Mouse (Mus musculus) neural tube, embryonic 15.5 days (tissue): ENCODE results near the gene Znhit1. TPM values are rescaled to one million over a fixed set of nuclear protein-coding genes. Genes with fewer than 3 reads are reported as not detected.

Experiments
- ATAC-seq: fragments of 200-750 bp; cut with Nextera tagmentation; 2 replicates; pipeline ENCODE4 v1.8.0; 2017; ENCODE audit warnings: mild to moderate bottlenecking, moderate TSS enrichment, moderate library complexity; ENCODE audit not compliant: low FRiP score
- H3K27ac ChIP-seq: fragments of 300-500 bp; sonication (generic); replicated peaks from 2 replicates; pipeline ENCODE4 v1.5.1; 2015; ENCODE audit warnings: mild to moderate bottlenecking, inconsistent platforms
- H3K27me3 ChIP-seq: fragments of 300-500 bp; sonication (generic); replicated peaks from 2 replicates; pipeline ENCODE4 v1.6.1; 2015; ENCODE audit warnings: inconsistent platforms
- H3K36me3 ChIP-seq: fragments of 300-500 bp; sonication (generic); 2 replicates; pipeline ENCODE4 v1.6.1; 2015; ENCODE audit warnings: inconsistent platforms
- H3K4me1 ChIP-seq: fragments of 300-500 bp; sonication (generic); 2 replicates; pipeline ENCODE4 v1.6.1; 2015; ENCODE audit warnings: inconsistent platforms
- H3K4me2 ChIP-seq: fragments of 300-500 bp; sonication (generic); 2 replicates; pipeline ENCODE4 v1.6.1; 2015; ENCODE audit warnings: inconsistent platforms, mild to moderate bottlenecking, moderate library complexity
- H3K4me3 ChIP-seq: fragments of 300-500 bp; sonication (generic); replicated peaks from 2 replicates; pipeline ENCODE4 v1.5.1; 2015; ENCODE audit warnings: mild to moderate bottlenecking, inconsistent platforms
- H3K9ac ChIP-seq: fragments of 300-500 bp; sonication (generic); replicated peaks from 2 replicates; pipeline ENCODE4 v1.6.1; 2015; ENCODE audit warnings: mild to moderate bottlenecking, inconsistent platforms
- H3K9me3 ChIP-seq: fragments of 300-500 bp; sonication (generic); replicated peaks from 2 replicates; pipeline ENCODE4 v1.6.1; 2016; ENCODE audit warnings: inconsistent platforms
- WGBS: fragments of 180-500 bp; shearing (Covaris S2); methylation state at CpG from one replicate; pipeline ENCODE4 v1.1.7; 2015; ENCODE audit warnings: mixed read lengths; 5-methylcytosine and 5-hydroxymethylcytosine counted together
- polyA plus RNA-seq: library from polyadenylated mRNA; unstranded; fragments of >200 nt; fragmentation: Nextera tagmentation; extraction: Ambion mirVana; gene quantifications from 2 replicates; pipeline ENCODE4 v1.2.1, GENCODE M21; 2015

Znhit1 gene
- polyA plus RNA-seq, 1 experiment from 2014 or later: 137 TPM

DNA sequence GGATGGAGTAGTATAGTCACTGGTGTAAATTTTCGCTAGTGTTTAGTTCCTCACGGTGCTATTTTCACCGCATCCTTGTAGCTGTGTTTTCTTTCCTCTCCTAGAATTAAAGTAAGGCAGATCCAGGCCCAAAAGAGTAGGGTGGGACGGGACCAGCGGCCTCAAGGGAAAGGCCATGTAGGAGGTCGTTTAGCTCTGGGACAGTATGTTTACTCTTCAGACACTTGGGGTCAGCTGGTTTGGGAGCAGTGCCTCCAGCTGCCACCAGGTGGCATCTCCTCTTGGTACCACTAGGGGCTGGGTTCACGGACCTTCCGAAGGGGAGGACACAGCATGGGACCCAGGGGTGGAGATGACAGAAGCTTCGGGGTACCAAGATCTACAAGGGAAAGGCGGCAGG, 25.3 kb downstream of the Znhit1 start:
- H3K4me3 ChIP-seq: peak overlapping the region; percentile 73
- peak overlapping the region; percentile 95 for H3K27ac ChIP-seq
- WGBS: under 1% methylated on average over 10 of the region's 10 CpGs
- H3K4me2 ChIP-seq: peak overlapping the region; percentile 82
- peaks cover 37% of the 10 kb centered on the region for H3K36me3 ChIP-seq
- H3K27me3 ChIP-seq: no peaks in the 10 kb centered on the region
- peak overlapping the region; percentile 87 for H3K9ac ChIP-seq
- H3K4me1 ChIP-seq: peaks cover 42% of the 10 kb centered on the region
- H3K9me3 ChIP-seq: no peaks in the 10 kb centered on the region
- ATAC-seq: peak; percentile 72

DNA sequence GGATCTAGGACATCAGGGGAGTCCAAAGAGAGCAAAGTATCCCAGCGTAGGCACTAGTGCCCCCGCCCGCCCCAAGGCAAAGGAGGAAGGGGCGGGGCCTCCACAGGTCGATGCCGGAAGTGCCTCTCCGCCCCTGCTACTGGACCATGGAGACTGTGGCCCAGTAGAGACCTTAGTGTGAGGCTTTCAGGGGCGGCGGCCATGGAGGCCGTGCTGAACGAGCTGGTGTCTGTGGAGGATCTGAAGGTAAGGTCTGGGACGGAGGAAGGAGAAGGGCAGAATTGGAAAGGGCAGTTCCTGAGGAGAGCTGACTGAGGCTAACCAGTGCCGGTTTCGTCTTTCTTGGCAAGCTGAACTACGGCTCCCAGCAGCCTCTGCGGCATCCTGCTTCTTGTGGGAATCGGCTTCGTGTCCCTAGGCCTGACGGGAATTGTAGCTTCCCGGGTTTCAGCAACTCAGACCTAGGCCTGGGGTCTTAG, 25.8 kb downstream of the Znhit1 start:
- H3K36me3 ChIP-seq: peaks cover 41% of the 10 kb centered on the region
- peak overlapping the region; percentile 73 for H3K4me3 ChIP-seq
- H3K9me3 ChIP-seq: no peaks in the 10 kb centered on the region
- peak; percentile 94 for ATAC-seq
- H3K4me1 ChIP-seq: peaks cover 45% of the 10 kb centered on the region
- H3K4me2 ChIP-seq: peak overlapping the region; percentile 82
- WGBS: under 1% methylated on average over 20 of the region's 20 CpGs
- H3K9ac ChIP-seq: peak overlapping the region; percentile 87
- H3K27me3 ChIP-seq: no peaks in the 10 kb centered on the region
- peak overlapping the region; percentile 95 for H3K27ac ChIP-seq

GRCm38 (mm10) chr5:136961334-136961982, 26.4 kb downstream of the Znhit1 start:
- H3K27ac ChIP-seq: peak overlapping the region; percentile 95
- H3K9me3 ChIP-seq: no peaks in the 10 kb centered on the region
- H3K4me2 ChIP-seq: peak overlapping the region; percentile 82
- H3K27me3 ChIP-seq: no peaks in the 10 kb centered on the region
- H3K36me3 ChIP-seq: peaks cover 45% of the 10 kb centered on the region
- 26% methylated on average over 5 of the region's 5 CpGs for WGBS
- peak overlapping the region; percentile 87 for H3K9ac ChIP-seq
- H3K4me3 ChIP-seq: peak overlapping the region; percentile 73
- peak; percentile 51 for ATAC-seq
- H3K4me1 ChIP-seq: peaks cover 41% of the 10 kb centered on the region

DNA sequence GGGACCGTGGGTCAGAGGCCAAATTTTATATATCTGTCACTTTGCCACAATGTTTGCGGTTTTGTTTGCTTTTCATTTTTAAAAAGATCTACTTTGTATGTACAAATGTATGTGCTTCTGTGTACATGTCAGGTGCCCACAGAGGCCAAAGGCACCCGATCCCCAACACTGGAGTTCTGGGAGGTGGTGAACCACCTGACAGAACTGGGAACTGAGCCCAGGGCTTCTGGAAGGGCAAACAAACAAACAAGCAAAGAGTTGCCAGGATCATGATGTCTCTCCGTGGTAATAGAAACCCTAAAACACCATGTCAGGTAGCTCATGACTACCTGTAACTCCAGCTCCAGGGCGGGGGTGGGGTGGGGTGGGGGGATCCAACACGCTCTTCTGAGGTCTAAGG, 27.8 kb downstream of the Znhit1 start:
- ATAC-seq: no peak
- no peaks in the 10 kb centered on the region for H3K27me3 ChIP-seq
- H3K9me3 ChIP-seq: no peaks in the 10 kb centered on the region
- H3K9ac ChIP-seq: no peak overlapping the region
- no peak overlapping the region for H3K27ac ChIP-seq
- peaks cover 32% of the 10 kb centered on the region for H3K36me3 ChIP-seq
- H3K4me2 ChIP-seq: no peak overlapping the region
- H3K4me3 ChIP-seq: no peak overlapping the region
- peaks cover 50% of the 10 kb centered on the region for H3K4me1 ChIP-seq
- WGBS: 92% methylated on average over 6 of the region's 6 CpGs

DNA sequence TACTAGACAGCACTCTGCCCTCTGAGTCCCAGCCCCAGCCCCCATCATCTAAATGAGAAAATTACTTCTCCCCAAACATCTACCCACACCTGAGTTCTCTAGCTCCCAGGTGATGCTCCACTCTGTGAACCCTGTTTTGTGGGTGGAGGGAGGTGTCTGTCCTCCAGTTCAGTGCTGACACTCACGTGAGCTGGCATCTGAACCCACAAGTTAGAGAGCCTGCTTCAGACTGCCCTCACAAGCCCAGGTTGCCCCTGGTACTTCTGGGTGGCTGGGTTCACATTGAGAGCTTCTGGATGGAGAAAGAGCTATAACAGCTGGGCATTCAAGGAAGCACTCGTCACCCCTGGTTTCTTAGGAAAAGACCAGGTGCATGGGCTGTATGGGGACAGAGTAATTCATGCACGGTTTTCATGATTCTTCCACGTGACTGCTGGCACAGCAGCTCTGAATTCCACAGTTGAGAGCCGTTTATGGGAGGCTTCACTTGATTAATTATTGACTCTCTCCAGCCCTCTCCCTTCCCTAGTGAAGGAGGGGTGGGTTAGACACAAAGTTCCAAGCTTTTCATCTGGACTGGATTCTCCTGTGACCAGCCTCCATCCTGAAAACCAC, 28.7 kb downstream of the Znhit1 start:
- no peak for ATAC-seq
- Histone ChIP-seq H3K36me3 (peaks cover 22% of the 10 kb centered on the region), H3K9ac (no peak overlapping the region)

GRCm38 (mm10) chr5:136957250-136957649, 30.6 kb downstream of the Znhit1 start:
- no peaks in the 10 kb centered on the region for H3K27me3 ChIP-seq
- WGBS: 93% methylated on average over 1 of the region's 1 CpGs
- no peak overlapping the region for H3K4me3 ChIP-seq
- no peak overlapping the region for H3K9ac ChIP-seq
- no peaks in the 10 kb centered on the region for H3K9me3 ChIP-seq
- no peak overlapping the region for H3K27ac ChIP-seq
- H3K4me2 ChIP-seq: no peak overlapping the region
- no peak for ATAC-seq
- peaks cover 11% of the 10 kb centered on the region; the same call in 1 of the 2 replicates for H3K36me3 ChIP-seq
- H3K4me1 ChIP-seq: peaks cover 50% of the 10 kb centered on the region

More for the DNA sequence above, 28.7 kb downstream of the Znhit1 start:
- Histone ChIP-seq H3K4me1 (peaks cover 60% of the 10 kb centered on the region), H3K4me2 (no peak overlapping the region), H3K27ac (no peak overlapping the region), H3K9me3 (no peaks in the 10 kb centered on the region), H3K4me3 (no peak overlapping the region), H3K27me3 (no peaks in the 10 kb centered on the region)
- 48% methylated on average over 5 of the region's 5 CpGs for WGBS

- Histone ChIP-seq H3K4me3 (no peak overlapping the region), H3K9me3 (no peaks in the 10 kb centered on the region), H3K27me3 (no peaks in the 10 kb centered on the region), H3K36me3 (peaks cover 11% of the 10 kb centered on the region; the same call in 1 of the 2 replicates), H3K9ac (no peak overlapping the region), H3K4me2 (no peak overlapping the region), H3K4me1 (peaks cover 38% of the 10 kb centered on the region), H3K27ac (no peak overlapping the region)
- ATAC-seq: no peak
- WGBS: 85% methylated on average over 4 of the region's 4 CpGs
Measured at GRCm38 (mm10) chr5:136955622-136956021, 32.2 kb downstream of the Znhit1 start.

GRCm38 (mm10) chr5:136953440-136953951, 34.3 kb downstream of the Znhit1 start:
- H3K27ac ChIP-seq: peak overlapping the region; percentile 79
- H3K4me2 ChIP-seq: peak overlapping the region; percentile 64
- H3K9me3 ChIP-seq: no peaks in the 10 kb centered on the region
- H3K4me1 ChIP-seq: peaks cover 28% of the 10 kb centered on the region
- peak overlapping the region; percentile 63 for H3K4me3 ChIP-seq
- ATAC-seq: peak; percentile 16; the same call in 1 of the 2 replicates
- peaks cover 11% of the 10 kb centered on the region; the same call in 1 of the 2 replicates for H3K36me3 ChIP-seq
- H3K27me3 ChIP-seq: no peaks in the 10 kb centered on the region
- peak overlapping the region; percentile 72 for H3K9ac ChIP-seq
- WGBS: 1% methylated on average over 12 of the region's 12 CpGs

DNA sequence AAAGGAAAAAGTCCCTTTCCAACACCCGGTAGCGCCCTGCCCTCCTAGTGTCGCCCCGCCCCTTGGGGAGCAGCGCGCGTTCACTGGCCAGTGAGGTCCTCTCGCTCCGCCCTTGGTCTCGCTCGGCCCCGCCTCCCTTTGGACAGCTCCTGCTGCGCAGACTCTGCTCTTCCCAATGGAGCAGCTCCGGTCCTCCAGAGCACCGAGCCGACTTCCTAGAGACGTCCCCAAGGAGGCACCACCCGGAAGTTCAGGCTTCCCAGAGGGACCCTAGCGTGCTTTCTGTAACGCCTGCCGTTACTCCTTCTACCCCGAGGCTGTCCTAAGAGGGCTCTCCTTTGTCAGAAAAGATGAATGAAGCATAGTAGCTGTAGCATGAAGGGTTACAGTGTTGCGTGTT, 34.8 kb downstream of the Znhit1 start, which contains the start of gene Fis1:
TSS of gene Fis1 (plus strand) at position 261 of the 400 bp plus-strand sequence.
- Histone ChIP-seq H3K9me3 (no peaks in the 10 kb centered on the region), H3K36me3 (peaks cover 11% of the 10 kb centered on the region; the same call in 1 of the 2 replicates), H3K4me2 (peak within 1 kb of the TSS; percentile 64), H3K27ac (peak within 1 kb of the TSS; percentile 79), H3K4me3 (peak within 1 kb of the TSS; percentile 63), H3K9ac (peak within 1 kb of the TSS; percentile 72), H3K27me3 (no peaks in the 10 kb centered on the region), H3K4me1 (peaks cover 26% of the 10 kb centered on the region)
- WGBS: under 1% methylated on average over 23 of the region's 23 CpGs
- peak; percentile 98 for ATAC-seq

DNA sequence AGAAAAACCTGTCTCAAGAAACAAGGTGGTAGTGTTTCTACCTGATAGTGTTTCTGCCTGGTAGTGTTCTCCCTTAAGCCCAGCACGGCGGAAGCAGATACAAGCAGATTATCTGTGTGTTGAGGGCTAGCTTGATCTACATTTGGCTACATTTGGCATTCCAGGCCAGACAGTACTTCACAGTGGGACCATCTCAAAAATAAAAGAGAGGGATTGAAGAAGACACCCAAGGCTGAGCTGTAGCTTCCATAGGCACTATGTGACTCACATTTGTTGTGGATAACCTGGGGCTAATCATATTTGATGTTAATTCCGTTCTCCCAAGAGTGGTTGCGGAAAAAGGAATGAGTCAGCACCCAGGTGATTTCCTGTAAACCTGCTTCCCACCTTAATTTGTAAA, 35.7 kb downstream of the Znhit1 start:
- Histone ChIP-seq H3K9me3 (no peaks in the 10 kb centered on the region), H3K27me3 (no peaks in the 10 kb centered on the region), H3K9ac (no peak overlapping the region), H3K27ac (no peak overlapping the region), H3K4me2 (peak overlapping the region; percentile 64), H3K4me1 (peaks cover 24% of the 10 kb centered on the region), H3K4me3 (no peak overlapping the region), H3K36me3 (peaks cover 8% of the 10 kb centered on the region; the same call in 1 of the 2 replicates)
- ATAC-seq: no peak
- 90% methylated on average over 4 of the region's 4 CpGs for WGBS

DNA sequence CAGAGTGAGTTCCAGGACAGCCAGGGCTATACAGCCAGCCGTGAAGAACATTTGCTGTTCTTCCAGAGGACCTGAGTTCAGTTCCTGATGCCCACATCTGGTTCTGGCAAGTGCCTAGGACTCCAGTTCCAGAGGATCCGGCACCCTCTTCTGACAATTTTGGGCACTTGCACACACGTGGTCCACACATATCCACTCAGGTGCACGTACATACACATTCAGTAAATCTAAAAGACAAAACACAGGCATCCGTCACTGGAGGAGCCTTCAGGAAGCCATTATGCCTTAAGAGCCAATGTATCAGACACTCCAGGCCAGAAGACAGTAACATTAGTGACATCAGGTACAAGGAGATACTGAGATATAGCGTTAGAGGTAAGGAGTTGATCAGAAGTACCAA, 37.3 kb downstream of the Znhit1 start:
- Histone ChIP-seq H3K9ac (no peak overlapping the region), H3K9me3 (no peaks in the 10 kb centered on the region), H3K4me1 (peaks cover 19% of the 10 kb centered on the region), H3K4me3 (no peak overlapping the region), H3K27me3 (no peaks in the 10 kb centered on the region), H3K4me2 (no peak overlapping the region), H3K27ac (no peak overlapping the region), H3K36me3 (no peaks in the 10 kb centered on the region)
- no peak for ATAC-seq
- WGBS: 89% methylated on average over 6 of the region's 6 CpGs
